In the genomic region with DNA sequence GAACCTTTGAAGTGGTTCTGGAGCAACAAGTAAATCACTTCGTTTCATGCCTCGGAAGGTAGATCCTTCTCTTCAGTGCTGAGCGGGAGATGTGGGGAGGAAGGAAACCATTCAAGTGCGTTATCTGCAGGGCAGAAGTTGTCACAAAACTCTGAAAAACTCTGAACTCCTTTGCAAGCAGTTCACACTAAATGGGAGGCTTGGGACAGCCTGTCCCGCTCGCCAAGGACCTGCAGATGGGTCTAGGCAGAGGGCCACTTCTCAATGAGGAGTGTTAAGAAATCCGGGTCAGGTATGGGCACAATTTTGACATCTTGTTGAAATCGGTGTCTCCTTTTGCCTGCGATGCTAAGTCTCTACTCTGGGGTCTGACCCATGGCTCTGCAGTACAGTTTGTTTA, we compare ENCODE assay signal across 26 mouse cellular contexts. TPM values are rescaled to one million over a fixed set of nuclear protein-coding genes. Genes with fewer than 3 reads are reported as not detected.
DNase-seq lines count a peak whose midpoint lies in the region; ATAC-seq and TF ChIP-seq lines count a peak whose summit lies in the region.
"Had no signal": no experiment of that assay in that cellular context is flagged by ENCODE, and none has a peak within 500 bp of the region (broad histone marks: within the 10 kb centered on the region; RNA-seq: fewer than 3 reads in every experiment).

No protein-coding gene starts in this region.

- H3K4me2 ChIP-seq in forebrain, postnatal 0 days (ENCODE audit: low read depth) = no peak overlapping the region
- no peak overlapping the region for H3K4me2 ChIP-seq in intestine, embryonic 14.5 days (ENCODE audit: low read length)
- H3K4me2 ChIP-seq in intestine, postnatal 0 days (replicated peaks; ENCODE audit: low read depth) = no peak overlapping the region
- H3K4me2 ChIP-seq: embryonic facial prominence, embryonic 12.5 days had no signal

- TF ChIP-seq POLR2A in liver, adult 2 months (IDR thresholded peaks at IDR 0.05; ENCODE audit: extremely low read depth, insufficient read depth, low read length) = no peak

- peaks cover 39% of the 10 kb centered on the region for H3K4me1 ChIP-seq in forebrain, embryonic 10.5 days
- H3K4me1 ChIP-seq in forebrain, postnatal 0 days (ENCODE audit: insufficient read depth) = no peaks in the 10 kb centered on the region
- peaks cover 7% of the 10 kb centered on the region; the same call in 1 of the 2 replicates for H3K4me1 ChIP-seq in intestine, embryonic 14.5 days (replicated peaks; ENCODE audit: control insufficient read depth, insufficient read depth, low read length)
- 0 out of 2 replicates have a peak, but pooled peaks cover 3% of the 10 kb centered on the region for H3K4me1 ChIP-seq in intestine, postnatal 0 days (replicated peaks; ENCODE audit: control insufficient read depth, insufficient read depth, low read length)
- H3K4me1 ChIP-seq in liver, adult 2 months (ENCODE audit: control insufficient read depth, insufficient read depth, low read length) = peaks cover 1% of the 10 kb centered on the region; the same call in 1 of the 2 replicates

- H3K9ac ChIP-seq in forebrain, postnatal 0 days = no peak overlapping the region
- no peak overlapping the region for H3K9ac ChIP-seq in intestine, embryonic 14.5 days (ENCODE audit: low read length)
- H3K9ac ChIP-seq in intestine, postnatal 0 days (ENCODE audit: low read depth, low read length) = no peak overlapping the region
- no peak overlapping the region for H3K9ac ChIP-seq in liver, adult 2 months (ENCODE audit: low read depth, low read length)
- H3K9ac ChIP-seq: embryonic facial prominence, embryonic 12.5 days had no signal

- peaks cover 79% of the 10 kb centered on the region for H3K27me3 ChIP-seq in forebrain, embryonic 10.5 days (ENCODE audit: poor library complexity, severe bottlenecking)
- peaks cover 7% of the 10 kb centered on the region; the same call in 1 of the 2 replicates for H3K27me3 ChIP-seq in forebrain, postnatal 0 days (ENCODE audit: insufficient read depth, low read length)
- H3K27me3 ChIP-seq in intestine, embryonic 14.5 days (replicated peaks; ENCODE audit: control insufficient read depth, insufficient read depth, low read length) = no peaks in the 10 kb centered on the region
- no peaks in the 10 kb centered on the region for H3K27me3 ChIP-seq in intestine, postnatal 0 days (replicated peaks; ENCODE audit: control insufficient read depth, insufficient read depth, low read length)
- H3K27me3 ChIP-seq in liver, adult 2 months (ENCODE audit: control insufficient read depth, insufficient read depth, low read length) = no peaks in the 10 kb centered on the region

- H3K27ac ChIP-seq in forebrain, embryonic 10.5 days = peak overlapping the region; percentile 44; the same call in 1 of the 2 replicates
- no peak overlapping the region for H3K27ac ChIP-seq in forebrain, postnatal 0 days (ENCODE audit: low read depth, low read length)
- no peak overlapping the region; the same call in 1 of the 2 replicates for H3K27ac ChIP-seq in intestine, embryonic 14.5 days (ENCODE audit: low read depth)
- no peak overlapping the region for H3K27ac ChIP-seq in intestine, postnatal 0 days (ENCODE audit: low read depth, low read length)
- peak overlapping the region; percentile 28; the same call in 1 of the 2 replicates for H3K27ac ChIP-seq in liver, adult 2 months (replicated peaks; ENCODE audit: insufficient read depth, low read depth, low read length)
- H3K27ac ChIP-seq: embryonic facial prominence, embryonic 12.5 days had no signal

- ATAC-seq in forebrain, postnatal 0 days = no peak
- ATAC-seq in intestine, embryonic 14.5 days (replicated peaks; ENCODE audit: low FRiP score, low TSS enrichment, low read depth) = no peak
- ATAC-seq in intestine, postnatal 0 days = no peak
- ATAC-seq: CD4-positive, CD25-positive, alpha-beta regulatory T cell, adult 4 months; forebrain, embryonic 16.5 days had no signal

- H3K36me3 ChIP-seq in forebrain, embryonic 10.5 days (replicated peaks) = no peaks in the 10 kb centered on the region
- H3K36me3 ChIP-seq in forebrain, postnatal 0 days (ENCODE audit: insufficient read depth) = no peaks in the 10 kb centered on the region
- H3K36me3 ChIP-seq in intestine, embryonic 14.5 days (ENCODE audit: control insufficient read depth, insufficient read depth, low read length) = no peaks in the 10 kb centered on the region
- H3K36me3 ChIP-seq in intestine, postnatal 0 days (ENCODE audit: control insufficient read depth, insufficient read depth) = no peaks in the 10 kb centered on the region
- H3K36me3 ChIP-seq in liver, adult 2 months (ENCODE audit: control insufficient read depth, insufficient read depth, low read length) = no peaks in the 10 kb centered on the region
- H3K36me3 ChIP-seq: embryonic facial prominence, embryonic 12.5 days; G1E had no signal

- TF ChIP-seq CTCF in forebrain, postnatal 0 days (IDR thresholded peaks at IDR 0.05; ENCODE audit: low read depth) = no peak
- TF ChIP-seq CTCF in intestine, postnatal 0 days (IDR thresholded peaks at IDR 0.05; ENCODE audit: low read depth) = no peak
- no peak for TF ChIP-seq CTCF in liver, adult 2 months (IDR thresholded peaks at IDR 0.05; ENCODE audit: low read depth, low read length)

- H3K4me3 ChIP-seq in forebrain, embryonic 10.5 days = no peak overlapping the region
- no peak overlapping the region for H3K4me3 ChIP-seq in forebrain, postnatal 0 days (ENCODE audit: low read depth, low read length)
- H3K4me3 ChIP-seq in intestine, embryonic 14.5 days (ENCODE audit: low read depth, low read length) = no peak overlapping the region
- H3K4me3 ChIP-seq in intestine, postnatal 0 days (ENCODE audit: low read depth, low read length) = no peak overlapping the region
- no peak overlapping the region for H3K4me3 ChIP-seq in liver, adult 2 months (ENCODE audit: insufficient read depth, low read depth, low read length)
- H3K4me3 ChIP-seq: embryonic facial prominence, embryonic 12.5 days had no signal

- H3K79me2 ChIP-seq in liver, adult 2 months (ENCODE audit: control insufficient read depth, insufficient read depth, low read length) = no peaks in the 10 kb centered on the region

- no peak for DNase-seq in forebrain, embryonic 10.5 days (ENCODE audit: extremely low spot score, low spot score)
- no peak for DNase-seq in forebrain, postnatal 0 days
- DNase-seq in intestine, embryonic 14.5 days (ENCODE audit: low spot score) = peak; percentile 59
- no peak for DNase-seq in liver, adult 2 months (ENCODE audit: extremely low read depth, low read depth, low spot score)
- DNase-seq in liver = no peak
- DNase-seq in ovary, postnatal 36 days (ENCODE audit: low spot score) = peak; percentile 19
- DNase-seq in ovary, postnatal 10 days (ENCODE audit: low spot score) = no peak
- DNase-seq: adrenal gland, postnatal 36 days; cerebellum, adult 2 months; lung, postnatal 10 days; spleen, adult 18-20 months; thymus, adult 2 months had no signal

- no peaks in the 10 kb centered on the region for H3K9me3 ChIP-seq in forebrain, embryonic 10.5 days
- no peaks in the 10 kb centered on the region for H3K9me3 ChIP-seq in forebrain, postnatal 0 days (ENCODE audit: low read length)
- no peaks in the 10 kb centered on the region for H3K9me3 ChIP-seq in intestine, embryonic 14.5 days (ENCODE audit: control insufficient read depth, low read length)
- H3K9me3 ChIP-seq in intestine, postnatal 0 days (ENCODE audit: control insufficient read depth) = no peaks in the 10 kb centered on the region
- H3K9me3 ChIP-seq: embryonic facial prominence, embryonic 12.5 days had no signal

- 82% methylated on average over 9 of the region's 9 CpGs for WGBS in forebrain, embryonic 10.5 days
- WGBS in forebrain, postnatal 0 days = 78% methylated on average over 9 of the region's 9 CpGs
- WGBS in intestine, embryonic 14.5 days = 71% methylated on average over 9 of the region's 9 CpGs
- 71% methylated on average over 9 of the region's 9 CpGs for WGBS in intestine, postnatal 0 days
- 65% methylated on average over 9 of the region's 9 CpGs for WGBS in liver, adult 2 months

RNA-seq across cellular contexts. Expression of a gene that starts 58.6 kb away (rescaled TPM):
- polyA plus RNA-seq in forebrain, embryonic 10.5 days (2016; fragmentation: Nextera tagmentation; extraction: Ambion mirVana) = not detected in 2 replicates
- not detected in 2 replicates for total RNA-seq in forebrain, postnatal 0 days (2014; rRNA removed)
- not detected in 2 replicates for polyA plus RNA-seq in forebrain, postnatal 0 days (2015; fragmentation: Nextera tagmentation; extraction: Ambion mirVana)
- polyA plus RNA-seq in intestine, embryonic 14.5 days (2014; fragmentation: Nextera tagmentation; extraction: Ambion mirVana) = not detected in 2 replicates
- not detected in 2 replicates for polyA plus RNA-seq in intestine, postnatal 0 days (2015; fragmentation: Nextera tagmentation; extraction: Ambion mirVana)
- total RNA-seq in liver, adult 2 months (2014; rRNA removed) = not detected in 2 replicates
- not detected in 2 replicates for polyA plus RNA-seq in liver, adult 2 months (2012; rRNA removed)
- total RNA-seq: adrenal gland, postnatal 36 days; common myeloid progenitor, adult 5-6 weeks; gastrocnemius, adult 18-20 months; heart, adult 18-20 months; hematopoietic stem cell, adult 5-6 weeks; layer of hippocampus, adult 8-10 months; left cerebral cortex, adult 18-20 months; megakaryocyte-erythroid progenitor cell, adult 5-6 weeks had no signal
- polyA plus RNA-seq: CD4-positive, CD25-positive, alpha-beta regulatory T cell, adult 4 months; cerebellum, adult 2 months; embryonic facial prominence, embryonic 12.5 days; forebrain, embryonic 16.5 days; G1E; limb, embryonic 11.5 days; neural tube, embryonic 11.5 days; thymus, adult 2 months had no signal

Comparison
In these comparisons a context has a peak if more than half of its experiments do, and no peak if none do; other contexts are left out.
1. DNase-seq: peak in intestine, embryonic 14.5 days (single experiment) and ovary, postnatal 36 days (single experiment); none in forebrain, embryonic 10.5 days (single experiment), forebrain, postnatal 0 days (single experiment), liver, adult 2 months (single experiment), liver (single experiment) and ovary, postnatal 10 days (single experiment).
2. H3K27ac ChIP-seq: peak in forebrain, embryonic 10.5 days (single experiment) and liver, adult 2 months (single experiment); none in forebrain, postnatal 0 days (single experiment), intestine, embryonic 14.5 days (single experiment) and intestine, postnatal 0 days (single experiment).